Mouse (Mus musculus) c-Kit-positive CD71-positive TER-119-positive erythroid progenitor cells, embryonic 14.5 days (primary cell): ENCODE measurements around the gene Nup210.
A peak's percentile ranks its signal among the peaks of the same experiment; 100 is the strongest.
"Not testable (repeated sequence)": the region's sequence is repeated elsewhere in the genome, so short reads cannot be mapped to it uniquely, and the experiment has no call there.

Source experiments
- DNase-seq: peaks from one replicate; pipeline ENCODE4 v3.0.0-alpha.2; 2013; ENCODE audit warnings: low spot score

The Nup210 gene

GRCm38 (mm10) chr6:91139846-91140245, 23.2 kb upstream of the Nup210 start:
- peak; percentile 74 for DNase-seq

DNA sequence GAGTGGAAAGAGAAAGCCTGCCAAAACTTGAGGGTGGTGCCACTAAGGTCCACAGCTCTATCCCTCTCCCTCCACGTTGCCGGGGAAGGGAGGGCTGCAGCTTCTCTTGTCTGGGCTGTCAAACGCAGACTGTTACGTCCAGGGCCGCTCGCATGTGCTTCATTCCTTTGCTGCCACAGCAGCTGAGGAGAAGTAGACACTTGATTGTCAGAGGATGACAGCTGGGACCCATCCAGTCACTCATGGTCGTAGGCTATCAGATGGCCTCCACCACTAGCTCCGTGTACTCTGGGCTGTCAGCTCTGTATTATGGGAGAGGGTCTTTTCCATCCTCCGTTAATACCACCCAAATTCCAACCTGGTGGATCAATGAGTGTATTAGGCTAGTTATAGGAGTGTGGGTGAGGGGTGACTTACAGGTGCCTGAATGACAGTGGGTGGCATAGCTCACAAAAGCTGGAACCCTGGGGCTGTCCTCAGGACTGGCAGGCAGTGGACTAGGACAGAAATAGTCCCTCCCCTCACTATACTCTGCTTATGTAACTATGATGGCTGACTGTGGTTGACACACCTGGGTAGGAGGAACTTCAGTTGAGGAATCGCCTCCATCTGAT, 20.8 kb upstream of the Nup210 start:
- DNase-seq = no peak

- DNase-seq = no peak
Measured at GRCm38 (mm10) chr6:91130856-91131255, 14.2 kb upstream of the Nup210 start.

DNA sequence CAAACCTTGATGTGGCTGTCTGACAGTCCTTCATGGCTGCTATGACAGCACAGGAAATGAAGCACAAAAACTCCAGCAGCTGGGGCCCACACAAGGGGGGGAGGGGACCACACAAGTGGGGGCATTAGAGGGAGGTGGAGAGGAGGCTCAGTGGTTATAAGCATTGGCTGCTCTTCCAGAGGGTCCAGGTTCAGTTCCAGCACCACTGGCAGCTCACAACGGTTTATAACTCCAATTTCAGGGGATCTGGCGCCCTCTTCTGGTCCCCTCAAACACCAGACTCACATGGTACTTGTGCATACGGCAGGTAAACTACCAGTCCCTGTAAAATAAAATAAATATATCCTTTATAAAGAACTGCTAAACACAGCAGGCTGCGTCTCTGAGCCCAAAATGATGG, 12.4 kb upstream of the Nup210 start:
- DNase-seq = no peak

DNA sequence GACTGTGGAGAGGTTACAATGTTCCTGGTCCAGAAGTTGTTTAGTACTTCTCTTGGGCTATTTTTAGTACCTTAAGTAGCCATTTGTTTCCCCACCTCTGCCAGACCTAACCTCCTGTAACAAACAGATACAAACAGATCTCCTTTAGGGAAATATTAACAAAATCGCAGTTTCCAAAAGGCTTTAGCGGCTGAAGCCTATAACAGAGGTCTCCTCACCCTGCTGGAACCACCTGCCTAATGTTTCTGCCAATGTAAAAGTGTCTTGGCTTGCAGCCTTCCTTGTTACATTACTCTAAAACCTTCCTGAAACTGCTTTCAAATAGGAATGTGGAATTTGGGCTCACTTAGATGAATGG, 8.6 kb upstream of the Nup210 start:
- no peak for DNase-seq

DNA sequence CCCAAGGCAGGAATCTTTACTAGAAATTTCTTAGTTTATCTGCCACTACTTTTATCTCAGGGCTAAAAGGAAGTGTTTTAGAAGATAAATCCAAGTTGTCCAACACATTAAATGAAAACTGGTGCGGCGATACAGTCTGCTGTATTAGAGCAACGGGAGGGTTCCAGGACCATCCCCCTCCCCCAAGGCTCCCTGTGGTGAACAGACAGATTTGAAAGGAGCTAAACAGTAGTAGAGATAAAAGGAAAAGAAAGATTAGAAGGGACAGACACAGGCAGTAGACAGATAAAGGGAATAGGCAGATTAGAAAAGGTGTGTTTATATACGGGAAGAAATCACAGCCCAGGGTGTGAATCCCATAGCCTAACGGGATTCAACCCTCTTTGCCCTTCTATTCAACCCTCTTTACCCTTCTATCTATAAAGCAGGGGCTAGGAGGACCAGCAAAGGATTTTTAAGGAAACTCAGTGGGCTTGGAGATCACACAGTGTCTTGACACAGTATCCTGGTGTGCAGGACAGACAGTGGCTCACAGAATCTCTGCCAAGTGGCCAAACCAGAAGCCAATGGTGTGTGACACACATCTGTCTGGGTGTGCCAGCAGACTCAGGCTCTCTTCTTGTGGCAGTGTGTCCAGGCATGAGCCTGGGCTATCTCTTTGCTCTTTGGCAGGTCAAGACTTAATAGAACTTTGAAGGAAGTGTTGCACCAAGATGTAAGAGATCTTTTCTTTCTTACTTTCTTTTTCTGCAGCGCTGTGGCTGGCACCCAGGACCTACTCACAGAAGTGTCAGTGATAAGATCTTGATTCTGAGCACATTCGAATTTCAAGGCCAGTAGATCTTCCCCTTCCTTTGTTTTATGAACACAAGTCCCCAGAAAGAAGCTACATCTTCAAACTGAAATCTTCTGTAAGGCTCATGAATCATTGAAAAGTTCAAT, 7.9 kb upstream of the Nup210 start:
- no peak for DNase-seq

DNA sequence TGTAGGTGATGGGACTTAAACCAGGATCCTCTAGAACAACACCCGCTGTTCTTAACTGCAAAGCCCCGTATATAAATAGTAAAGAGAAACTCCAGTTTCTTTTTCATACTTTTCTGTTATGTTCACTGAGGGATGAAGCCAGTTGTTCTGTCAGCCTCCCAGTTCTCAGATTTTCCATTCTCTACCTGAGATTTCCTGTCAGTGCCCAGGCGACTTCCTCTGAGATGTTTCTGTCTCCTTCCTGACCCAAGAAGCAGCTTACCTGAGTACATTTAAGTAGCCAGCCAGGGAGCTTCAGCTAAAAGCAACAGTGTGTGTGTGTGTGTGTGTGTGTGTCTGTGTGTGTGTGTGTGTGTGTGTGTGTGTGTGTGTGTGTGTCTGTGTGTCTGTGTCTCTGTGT, 6.8 kb upstream of the Nup210 start:
- no peak for DNase-seq

- DNase-seq = not testable (repeated sequence)
Measured at GRCm38 (mm10) chr6:91121089-91121488, 4.5 kb upstream of the Nup210 start.

DNA sequence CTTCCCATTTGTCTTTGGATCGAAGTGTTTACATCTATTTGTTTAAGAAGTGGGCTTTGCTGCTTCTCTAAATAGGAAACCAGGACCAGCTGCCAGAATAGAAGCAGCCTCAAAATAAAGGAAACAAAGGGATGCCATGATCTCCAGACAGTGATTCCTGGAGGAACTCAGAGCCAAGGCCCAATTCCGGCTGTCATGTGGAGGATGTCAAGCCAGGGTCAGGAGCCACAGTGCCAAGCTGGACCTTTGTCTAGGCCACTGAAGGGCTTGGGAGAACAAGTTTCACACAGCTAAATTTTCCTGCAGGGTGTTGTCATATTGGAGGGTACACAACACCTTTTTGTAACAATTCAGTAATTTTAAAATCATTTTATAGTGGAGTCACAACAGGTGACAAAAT, 3.6 kb upstream of the Nup210 start:
- DNase-seq = no peak

GRCm38 (mm10) chr6:91118526-91118925, 1.9 kb upstream of the Nup210 start:
- DNase-seq = no peak

DNA sequence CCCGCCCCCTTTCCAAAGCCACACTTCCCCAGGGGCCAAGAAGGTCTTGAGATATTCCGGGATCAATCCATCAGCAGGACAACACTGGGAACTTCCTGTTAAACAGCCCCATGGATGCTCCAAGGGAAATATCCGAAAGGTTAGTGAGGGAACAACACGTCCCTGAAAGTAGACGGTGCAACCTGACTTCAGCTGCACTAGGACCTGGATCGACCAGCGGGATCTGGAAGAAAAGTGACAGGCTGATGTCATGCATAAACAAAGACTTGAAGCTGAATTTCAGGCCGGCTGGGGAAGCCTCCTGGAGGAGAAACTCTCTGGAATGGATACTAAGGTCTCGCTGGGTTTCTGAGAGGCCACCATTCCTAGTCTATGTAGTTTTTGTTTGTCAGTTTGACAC, 520 bp upstream of the Nup210 start:
- DNase-seq = no peak

DNA sequence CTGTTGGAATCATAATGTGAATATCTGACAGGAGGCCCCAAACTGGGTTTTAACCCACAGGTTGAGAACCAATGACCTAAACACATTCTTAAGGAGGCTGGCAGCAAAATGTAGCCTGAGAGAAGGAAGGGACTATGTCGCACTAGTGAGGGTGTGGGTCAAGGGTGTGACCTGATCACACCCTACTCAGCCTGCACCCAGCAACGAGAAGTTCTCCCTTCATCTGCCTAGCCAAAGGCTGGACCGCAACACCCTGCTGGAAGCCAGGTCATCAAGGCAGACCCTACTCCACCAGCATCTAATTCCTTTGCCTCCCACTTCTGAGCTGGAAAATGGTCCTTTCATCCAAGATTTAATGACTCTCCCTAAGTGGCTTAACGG, 776 bp downstream of the Nup210 start:
- peak; percentile 76 for DNase-seq

DNA sequence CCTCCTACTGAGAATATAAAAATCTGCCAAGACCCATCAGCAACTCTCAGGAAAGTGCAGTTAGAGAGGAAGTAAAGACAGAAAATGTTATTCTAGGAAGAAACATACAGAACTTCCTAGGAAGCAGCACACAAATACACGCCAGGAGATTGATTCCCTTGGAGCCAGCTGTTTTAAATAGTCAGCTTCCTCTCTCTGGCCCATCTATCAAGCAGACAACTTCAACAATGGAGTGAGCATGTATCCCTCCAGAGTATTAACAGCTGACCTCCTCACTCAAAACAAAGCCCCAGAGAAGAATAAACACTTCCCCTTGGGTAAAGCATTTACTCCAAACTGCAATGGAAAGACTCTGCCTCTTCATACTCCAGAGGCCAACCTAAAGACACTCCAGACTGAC, 1.5 kb downstream of the Nup210 start:
- no peak for DNase-seq

- no peak for DNase-seq
Measured at GRCm38 (mm10) chr6:91114716-91115115, 1.9 kb downstream of the Nup210 start.

DNA sequence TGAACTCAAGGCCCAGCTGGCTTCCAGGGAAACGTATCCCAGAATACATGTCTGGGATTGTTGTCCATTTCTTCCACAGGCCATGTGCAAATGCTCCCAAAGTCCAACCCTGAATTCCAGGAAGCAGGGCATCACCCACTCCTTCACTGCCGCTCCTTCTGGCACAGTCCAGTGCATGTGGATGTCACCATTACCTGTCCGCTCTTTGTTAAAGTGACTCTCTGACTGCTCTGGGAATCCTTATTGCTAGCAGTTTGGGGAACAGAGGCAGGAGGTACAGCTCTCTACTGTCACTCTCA, 4.7 kb downstream of the Nup210 start:
- DNase-seq = no peak

DNA sequence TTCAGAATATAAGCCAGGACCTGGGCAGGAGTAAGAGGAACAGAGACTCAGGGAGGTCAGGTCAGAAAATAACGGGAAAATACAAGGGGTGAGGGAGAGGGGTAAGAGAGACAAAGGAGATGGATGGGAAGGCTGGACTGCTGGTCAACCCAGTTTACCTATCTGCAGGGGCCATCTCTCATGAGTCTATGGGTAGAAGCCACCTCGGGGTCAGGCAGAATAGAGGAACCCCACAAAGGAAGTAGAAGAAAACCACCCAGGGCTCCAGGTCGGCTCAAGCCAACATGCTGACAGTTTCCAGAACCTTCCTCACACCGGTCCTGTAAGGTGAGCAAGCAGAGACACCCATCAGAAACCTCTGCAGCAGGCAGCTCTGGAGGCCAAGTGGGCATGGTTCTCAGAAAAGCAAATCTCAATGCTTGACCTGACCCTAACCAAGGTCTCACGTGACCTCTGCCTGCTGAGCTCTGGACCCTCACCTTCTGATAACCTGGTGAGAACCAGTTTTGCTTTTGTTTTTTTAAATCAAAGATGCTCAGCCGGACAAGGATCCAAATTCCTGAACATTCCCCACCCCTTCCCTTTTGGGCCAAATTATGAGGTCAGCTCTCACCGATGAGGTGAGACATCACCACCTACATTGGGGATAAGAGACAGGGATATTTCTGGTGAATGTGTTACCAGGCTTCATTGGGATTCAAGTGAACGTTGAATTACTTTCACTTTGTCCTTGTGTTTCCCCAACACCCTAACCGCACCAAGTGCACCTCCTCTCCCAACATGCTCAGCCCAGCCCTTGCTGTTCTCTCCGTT, 5.3 kb downstream of the Nup210 start:
- no peak for DNase-seq

- DNase-seq = no peak
Measured at GRCm38 (mm10) chr6:91110323-91111020, 6.2 kb downstream of the Nup210 start.

DNA sequence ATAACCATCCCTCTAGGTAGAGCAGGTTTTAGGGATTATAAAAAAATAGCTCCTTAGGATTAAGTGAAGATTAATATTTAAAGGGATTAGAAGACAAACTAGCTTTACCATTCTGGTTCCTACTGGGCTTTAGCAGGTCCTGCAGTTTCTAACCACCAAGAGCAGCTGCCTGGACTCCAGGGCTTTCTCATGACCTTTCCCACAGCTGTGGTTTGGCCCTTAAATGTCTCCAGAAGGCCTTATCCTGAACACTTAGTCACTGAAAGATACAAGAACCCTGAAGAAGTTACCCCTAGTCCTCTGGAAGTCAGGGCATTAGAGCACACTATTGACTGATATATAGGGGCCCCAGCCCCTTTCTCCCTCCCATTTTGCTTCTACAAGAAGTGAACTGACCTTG, 7.1 kb downstream of the Nup210 start:
- no peak for DNase-seq

DNA sequence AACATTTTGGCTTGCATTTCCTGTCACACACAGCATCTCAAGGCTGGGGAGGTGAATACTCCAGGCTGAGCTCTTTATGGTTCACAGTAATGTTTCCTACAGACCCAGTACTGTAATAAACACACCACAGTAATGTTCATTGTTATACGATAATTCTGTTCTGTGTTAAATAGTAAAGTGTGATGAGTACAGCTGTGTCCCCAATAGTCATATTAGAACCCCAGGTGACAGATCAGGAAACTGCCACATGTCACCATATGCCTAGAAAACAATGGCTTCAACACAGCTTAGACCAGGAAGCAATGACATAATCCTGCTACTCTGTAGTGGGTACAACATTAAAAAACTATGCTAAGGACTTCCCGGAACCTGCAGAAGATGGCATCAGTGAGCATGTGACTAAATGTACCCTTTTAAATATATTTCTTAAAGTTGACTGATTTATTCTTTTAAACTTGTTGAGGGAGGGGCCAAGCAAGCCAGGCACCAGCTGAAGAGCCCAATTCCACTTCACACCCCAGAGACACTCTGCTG, 7.6 kb downstream of the Nup210 start:
- DNase-seq = no peak

GRCm38 (mm10) chr6:91108301-91108916, 8.2 kb downstream of the Nup210 start:
- no peak for DNase-seq

GRCm38 (mm10) chr6:91105400-91106129, 11.1 kb downstream of the Nup210 start:
- DNase-seq = peak; percentile 34
